Mouse (Mus musculus) small intestine, adult 2 months (tissue): ENCODE measurements around the gene Pth1r.

Experiments used
- CTCF ChIP-seq: fragments of 200-500 bp; IDR thresholded peaks from 2 replicates; pipeline ENCODE4 v1.5.1; 2012; ENCODE audit warnings: low read depth, mild to moderate bottlenecking, control low read depth, inconsistent platforms, low read length, moderate library complexity, mixed read lengths; ENCODE audit not compliant: insufficient replicate concordance, insufficient read length; ENCODE audit errors: extremely low read depth
- POLR2A ChIP-seq: fragments of 200-500 bp; IDR thresholded peaks from 2 replicates; pipeline ENCODE4 v1.6.1; 2012; ENCODE audit warnings: low read depth, mild to moderate bottlenecking, control low read depth, inconsistent platforms, low read length, moderate library complexity

DNA sequence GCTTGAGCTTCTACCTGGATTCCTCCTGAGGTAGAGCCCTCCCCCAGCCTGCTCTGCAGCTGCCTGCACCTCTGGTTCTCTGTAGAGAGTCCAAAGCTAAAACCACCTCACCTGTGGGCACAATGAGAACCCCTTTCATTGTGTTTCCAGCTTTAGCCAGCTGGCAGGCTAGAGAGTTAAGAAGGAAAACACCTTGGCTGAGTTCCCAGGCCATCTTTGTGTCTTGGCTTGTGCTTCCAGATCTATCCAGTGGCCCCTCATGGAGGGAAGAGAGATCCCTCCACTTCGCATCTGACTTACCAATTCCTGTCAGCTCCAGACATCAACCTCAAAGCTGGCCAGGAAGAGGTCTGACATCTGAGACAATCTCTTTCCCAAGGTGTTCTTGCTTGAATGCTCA, 31.2 kb upstream of the Pth1r start:
- no peak for TF ChIP-seq CTCF
- no peak for TF ChIP-seq POLR2A
